Mouse (Mus musculus): ENCODE data around the gene Sertad2. TPM values are rescaled to one million over a fixed set of nuclear protein-coding genes. Genes with fewer than 3 reads are reported as not detected.
A peak's percentile ranks its signal among the peaks of the same experiment; 100 is the strongest.

The Sertad2 gene
- polyA plus RNA-seq, 2 experiments, result 11.6 to 22.5 TPM

DNA sequence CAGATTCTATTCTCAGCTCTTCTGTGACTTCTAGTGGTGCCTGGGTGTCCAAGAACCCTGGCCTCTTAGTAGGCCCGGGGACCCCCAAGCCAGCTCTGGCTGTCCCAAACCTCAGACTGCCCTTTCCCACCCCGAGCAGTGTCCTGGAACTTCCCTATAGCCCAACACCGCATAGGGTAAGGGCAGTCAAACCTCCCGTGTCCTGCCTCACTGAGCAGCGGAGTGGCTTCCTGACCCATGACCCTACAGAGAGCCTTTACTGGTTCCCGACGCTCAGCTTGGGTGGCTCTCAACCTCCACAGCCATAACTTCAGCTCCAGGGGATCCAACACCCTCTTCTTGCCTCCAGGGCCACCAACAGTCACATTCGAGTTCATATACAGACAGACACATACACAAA, 17.1 kb upstream of the Sertad2 start:
- no peak for TF ChIP-seq EP300 (IDR thresholded peaks at IDR 0.05; ENCODE audit: low read depth)
- TF ChIP-seq CTCF (IDR thresholded peaks at IDR 0.05; ENCODE audit: low read depth), result no peak
- H3K27ac ChIP-seq, result no peak overlapping the region
- H3K4me3 ChIP-seq (ENCODE audit: insufficient read depth in 1 of 2, low read depth in 2 of 2, low read length in 2 of 2), result no peak overlapping the region
- no peaks in the 10 kb centered on the region for H3K9me3 ChIP-seq (ENCODE audit: control insufficient read depth, low read length)
- WGBS (ENCODE audit: insufficient replicate concordance), result 60% methylated on average over 8 of the region's 8 CpGs
- no peaks in the 10 kb centered on the region for H3K36me3 ChIP-seq (replicated peaks; ENCODE audit: control insufficient read depth, insufficient read depth, low read depth)
- no peaks in the 10 kb centered on the region for H3K4me1 ChIP-seq (replicated peaks; ENCODE audit: control insufficient read depth in 2 of 2, insufficient read depth in 2 of 2, low read length in 1 of 2)
- no peak overlapping the region for H3K4me2 ChIP-seq (ENCODE audit: low read depth)
- no peaks in the 10 kb centered on the region for H3K27me3 ChIP-seq (ENCODE audit: control insufficient read depth, insufficient read depth, low read length)
- H3K9ac ChIP-seq (replicated peaks), result no peak overlapping the region
- no peak for DNase-seq (ENCODE audit: low read depth in 3 of 3, low spot score in 3 of 3)
- ATAC-seq (ENCODE audit: insufficient read depth), result no peak

DNA sequence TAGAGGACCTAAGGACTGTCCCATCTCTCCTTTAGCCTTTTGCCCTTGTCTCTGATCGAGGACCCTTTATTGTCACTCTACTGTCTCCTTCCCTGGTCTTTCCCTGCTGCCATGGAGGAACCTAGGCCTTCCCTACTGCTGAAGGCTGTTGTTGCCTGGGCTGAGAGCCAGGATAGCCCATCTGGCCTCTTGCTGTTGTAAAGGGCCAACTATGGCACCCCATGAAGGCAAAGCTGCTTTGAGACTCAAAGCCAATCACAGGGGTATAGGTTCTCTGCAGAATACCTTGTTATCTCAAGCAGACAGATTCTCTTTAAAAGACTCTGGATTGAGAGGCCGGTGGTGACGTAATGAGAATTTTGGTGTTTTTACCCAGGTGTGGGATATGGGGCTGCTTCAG, 15.2 kb upstream of the Sertad2 start:
- Histone ChIP-seq H3K4me2 (ENCODE audit: low read depth) (no peak overlapping the region), H3K36me3 (replicated peaks; ENCODE audit: control insufficient read depth, insufficient read depth, low read depth) (no peaks in the 10 kb centered on the region), H3K9me3 (ENCODE audit: control insufficient read depth, low read length) (no peaks in the 10 kb centered on the region), H3K27ac (no peak overlapping the region), H3K4me3 (ENCODE audit: insufficient read depth in 1 of 2, low read depth in 2 of 2, low read length in 2 of 2) (no peak overlapping the region), H3K9ac (replicated peaks) (no peak overlapping the region), H3K4me1 (replicated peaks; ENCODE audit: control insufficient read depth in 2 of 2, insufficient read depth in 2 of 2, low read length in 1 of 2) (peaks cover 0 to 5% of the 10 kb centered on the region in 2 experiments; a peak in 3 of 4 replicates), H3K27me3 (ENCODE audit: control insufficient read depth, insufficient read depth, low read length) (peaks cover 13% of the 10 kb centered on the region)
- ATAC-seq (ENCODE audit: insufficient read depth), result no peak
- 61% methylated on average over 3 of the region's 3 CpGs for WGBS (ENCODE audit: insufficient replicate concordance)
- TF ChIP-seq EP300 (IDR thresholded peaks at IDR 0.05; ENCODE audit: low read depth), result no peak
- TF ChIP-seq CTCF (IDR thresholded peaks at IDR 0.05; ENCODE audit: low read depth), result no peak
- no peak for DNase-seq (ENCODE audit: low read depth in 3 of 3, low spot score in 3 of 3)

DNA sequence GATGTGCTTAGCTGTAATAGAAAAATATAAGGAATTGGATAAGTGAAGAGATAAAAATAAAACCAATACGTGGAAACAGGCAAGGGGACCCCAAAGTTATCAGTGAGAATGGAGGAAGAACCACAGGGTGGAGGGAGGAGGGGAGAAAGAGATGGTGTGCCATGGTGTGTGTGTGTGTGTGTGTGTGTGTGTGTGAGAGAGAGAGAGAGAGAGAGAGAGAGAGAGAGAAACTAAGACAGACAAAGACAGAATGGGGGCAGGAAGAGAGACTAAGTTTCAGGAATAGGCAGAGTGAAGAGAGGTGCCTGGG, 11.4 kb upstream of the Sertad2 start:
- peaks cover 16% of the 10 kb centered on the region for H3K27me3 ChIP-seq (ENCODE audit: control insufficient read depth, insufficient read depth, low read length)
- H3K4me1 ChIP-seq (replicated peaks; ENCODE audit: control insufficient read depth in 2 of 2, insufficient read depth in 2 of 2, low read length in 1 of 2), result peaks cover 0 to 5% of the 10 kb centered on the region in 2 experiments; a peak in 3 of 4 replicates
- peak overlapping the region; percentile 69 for H3K4me2 ChIP-seq (ENCODE audit: low read depth)
- 6% methylated on average over 1 of the region's 1 CpGs for WGBS (ENCODE audit: insufficient replicate concordance)
- ATAC-seq (ENCODE audit: insufficient read depth) (no peak), DNase-seq (ENCODE audit: low read depth in 3 of 3, low spot score in 3 of 3) (no peak)
- TF ChIP-seq CTCF (IDR thresholded peaks at IDR 0.05; ENCODE audit: low read depth) (no peak), EP300 (IDR thresholded peaks at IDR 0.05; ENCODE audit: low read depth) (no peak)
- peak overlapping the region; percentile 28; the same call in 1 of the 2 replicates for H3K9ac ChIP-seq (replicated peaks)
- peak overlapping the region; percentile 48 to 60 for H3K4me3 ChIP-seq (ENCODE audit: insufficient read depth in 1 of 2, low read depth in 2 of 2, low read length in 2 of 2)
- no peaks in the 10 kb centered on the region for H3K9me3 ChIP-seq (ENCODE audit: control insufficient read depth, low read length)
- no peaks in the 10 kb centered on the region for H3K36me3 ChIP-seq (replicated peaks; ENCODE audit: control insufficient read depth, insufficient read depth, low read depth)
- no peak overlapping the region for H3K27ac ChIP-seq

DNA sequence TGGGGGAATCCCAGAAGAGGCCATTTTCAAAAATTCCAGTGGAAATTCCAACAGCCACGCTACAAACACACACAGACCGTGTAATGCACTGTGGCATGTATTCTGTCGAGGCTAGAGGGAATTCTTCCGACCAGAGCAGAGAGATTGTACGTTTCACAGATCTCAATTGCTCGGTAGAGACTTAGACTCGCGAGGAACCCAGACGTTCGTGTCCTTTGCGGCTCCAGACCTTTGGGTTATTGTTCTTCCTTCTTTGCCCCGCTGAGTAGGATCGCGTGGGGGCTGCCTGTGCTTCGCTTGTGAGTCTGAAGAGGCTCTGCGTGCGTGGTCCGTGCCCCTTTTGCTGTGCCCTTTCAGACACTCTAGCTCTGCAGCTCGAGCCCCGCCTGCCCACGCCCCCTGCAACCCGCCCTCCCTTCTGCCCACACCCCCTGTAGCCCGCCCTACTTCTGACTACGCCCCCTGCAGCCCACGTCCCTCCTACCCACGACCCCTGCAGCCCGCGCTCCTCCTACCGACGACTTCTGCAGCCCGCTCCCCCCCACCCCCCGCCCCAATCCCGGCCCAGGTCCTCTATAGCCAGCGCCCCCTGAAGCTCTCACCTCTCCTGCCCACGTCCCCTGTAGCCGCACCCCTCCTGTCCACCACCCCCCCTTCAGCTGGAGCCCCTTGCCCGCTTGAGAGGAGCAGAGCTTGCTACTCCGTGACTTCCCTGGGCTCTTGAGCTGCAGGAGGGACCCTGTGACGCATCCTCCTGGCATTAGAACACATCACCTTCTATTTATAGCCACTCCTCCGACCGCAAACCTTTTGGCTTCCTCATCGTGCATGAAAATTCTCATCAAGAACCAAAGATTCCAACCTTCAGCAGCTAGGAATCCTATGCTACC, 10.8 kb upstream of the Sertad2 start:
- DNase-seq (ENCODE audit: low read depth in 3 of 3, low spot score in 3 of 3), result no peak
- Histone ChIP-seq H3K4me1 (replicated peaks; ENCODE audit: control insufficient read depth in 2 of 2, insufficient read depth in 2 of 2, low read length in 1 of 2) (peaks cover 0 to 5% of the 10 kb centered on the region in 2 experiments; a peak in 3 of 4 replicates), H3K4me2 (ENCODE audit: low read depth) (peak overlapping the region; percentile 69), H3K27ac (no peak overlapping the region), H3K9ac (replicated peaks) (peak overlapping the region; percentile 28), H3K36me3 (replicated peaks; ENCODE audit: control insufficient read depth, insufficient read depth, low read depth) (no peaks in the 10 kb centered on the region), H3K27me3 (ENCODE audit: control insufficient read depth, insufficient read depth, low read length) (peaks cover 16% of the 10 kb centered on the region), H3K9me3 (ENCODE audit: control insufficient read depth, low read length) (no peaks in the 10 kb centered on the region), H3K4me3 (ENCODE audit: insufficient read depth in 1 of 2, low read depth in 2 of 2, low read length in 2 of 2) (peak overlapping the region; percentile 48 to 60)
- peak; percentile 53 for ATAC-seq (ENCODE audit: insufficient read depth)
- WGBS (ENCODE audit: insufficient replicate concordance), result 1% methylated on average over 40 of the region's 42 CpGs
- no peak for TF ChIP-seq CTCF (IDR thresholded peaks at IDR 0.05; ENCODE audit: low read depth)
- no peak for TF ChIP-seq EP300 (IDR thresholded peaks at IDR 0.05; ENCODE audit: low read depth)

GRCm38 (mm10) chr11:20533231-20533630, 9.8 kb upstream of the Sertad2 start:
- Histone ChIP-seq H3K4me2 (ENCODE audit: low read depth) (no peak overlapping the region), H3K27me3 (ENCODE audit: control insufficient read depth, insufficient read depth, low read length) (peaks cover 16% of the 10 kb centered on the region), H3K36me3 (replicated peaks; ENCODE audit: control insufficient read depth, insufficient read depth, low read depth) (no peaks in the 10 kb centered on the region), H3K4me1 (replicated peaks; ENCODE audit: control insufficient read depth in 2 of 2, insufficient read depth in 2 of 2, low read length in 1 of 2) (peaks cover under 1 to 7% of the 10 kb centered on the region in 2 experiments), H3K9ac (replicated peaks) (no peak overlapping the region), H3K9me3 (ENCODE audit: control insufficient read depth, low read length) (no peaks in the 10 kb centered on the region), H3K4me3 (ENCODE audit: insufficient read depth in 1 of 2, low read depth in 2 of 2, low read length in 2 of 2) (no peak overlapping the region), H3K27ac (no peak overlapping the region)
- no peak for DNase-seq (ENCODE audit: low read depth in 3 of 3, low spot score in 3 of 3)
- 48% methylated on average over 4 of the region's 4 CpGs for WGBS (ENCODE audit: insufficient replicate concordance)
- no peak for TF ChIP-seq CTCF (IDR thresholded peaks at IDR 0.05; ENCODE audit: low read depth)
- TF ChIP-seq EP300 (IDR thresholded peaks at IDR 0.05; ENCODE audit: low read depth), result no peak
- no peak for ATAC-seq (ENCODE audit: insufficient read depth)
